Mouse (Mus musculus) G1E (cell line): Measurements from ENCODE around the gene Arhgap45.

Source experiments
- CTCF ChIP-seq: IDR thresholded peaks from 2 replicates; pipeline ENCODE4 v1.5.1; 2012; ENCODE audit warnings: low read depth, low read length, inconsistent platforms, mixed read lengths
- GATA1 ChIP-seq: IDR thresholded peaks from 2 replicates; pipeline ENCODE4 v1.6.1; 2012; ENCODE audit warnings: borderline replicate concordance, low read length, inconsistent platforms, mixed read lengths

DNA sequence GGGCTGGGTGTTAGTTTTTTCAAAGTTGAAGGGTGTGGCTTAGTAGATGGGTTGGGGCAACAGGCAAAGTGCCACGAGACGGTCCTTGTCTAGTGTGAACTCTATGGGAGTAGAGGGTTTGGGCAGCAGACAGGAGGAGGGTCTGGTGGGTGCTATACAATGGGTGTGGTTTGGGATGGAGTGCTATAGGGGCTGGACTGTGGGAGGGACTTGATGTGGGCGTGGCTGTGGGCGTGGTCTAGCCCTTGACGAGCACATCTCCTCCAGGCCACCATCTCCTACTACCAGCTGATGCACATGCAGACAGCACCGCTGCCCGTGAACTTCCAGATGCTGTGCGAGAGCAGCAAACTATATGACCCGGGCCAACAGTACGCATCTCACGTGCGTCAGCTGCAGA is 9.4 kb downstream of the Arhgap45 start:
- TF ChIP-seq CTCF = no peak
- TF ChIP-seq GATA1 = no peak
